17 mouse cellular contexts compared by ENCODE assay signal in genomic region chr7:46380625-46381024, GRCm38 (mm10). TPM values are rescaled to one million over a fixed set of nuclear protein-coding genes. Genes with fewer than 3 reads are reported as not detected.
DNase-seq lines count a peak whose midpoint lies in the region; ATAC-seq and TF ChIP-seq lines count a peak whose summit lies in the region.
"Had no signal": no experiment of that assay in that cellular context is flagged by ENCODE, and none has a peak within 500 bp of the region (broad histone marks: within the 10 kb centered on the region; RNA-seq: fewer than 3 reads in every experiment).

No protein-coding gene starts in this region.

- no peak for TF ChIP-seq POLR2A in heart, adult 2 months (IDR thresholded peaks at IDR 0.05; ENCODE audit: insufficient read depth, low read depth, low read length)
- no peak for TF ChIP-seq POLR2A in lung, adult 2 months (IDR thresholded peaks at IDR 0.05; ENCODE audit: borderline replicate concordance, extremely low read depth, low read depth, low read length)

- TF ChIP-seq EP300 in heart, adult 2 months (IDR thresholded peaks at IDR 0.05; ENCODE audit: insufficient read depth, low read depth, low read length), result no peak
- TF ChIP-seq EP300 in lung, postnatal 0 days (IDR thresholded peaks at IDR 0.05), result no peak

- H3K4me3 ChIP-seq in heart, adult 2 months, result no peak overlapping the region
- no peak overlapping the region for H3K4me3 ChIP-seq in heart, embryonic 12.5 days
- no peak overlapping the region for H3K4me3 ChIP-seq in lung, postnatal 0 days (ENCODE audit: low read depth, low read length)
- H3K4me3 ChIP-seq in lung, adult 2 months (replicated peaks; ENCODE audit: extremely low read depth, low read depth, low read length), result no peak overlapping the region
- no peak overlapping the region for H3K4me3 ChIP-seq in forebrain, embryonic 11.5 days (ENCODE audit: low read depth, low read length)
- H3K4me3 ChIP-seq: embryonic facial prominence, embryonic 15.5 days; limb, embryonic 12.5 days had no signal

- intact Hi-C loops in heart, adult 2 months (cut with DNase I), result no loop called here

- H3K9ac ChIP-seq in heart, adult 2 months (ENCODE audit: low read depth, low read length), result no peak overlapping the region
- no peak overlapping the region for H3K9ac ChIP-seq in heart, embryonic 12.5 days
- no peak overlapping the region for H3K9ac ChIP-seq in lung, postnatal 0 days (replicated peaks; ENCODE audit: low read depth)
- H3K9ac ChIP-seq in forebrain, embryonic 11.5 days (ENCODE audit: low read length), result no peak overlapping the region
- H3K9ac ChIP-seq: embryonic facial prominence, embryonic 15.5 days; limb, embryonic 12.5 days had no signal

- 58% methylated on average over 9 of the region's 9 CpGs for WGBS in heart, adult 2 months
- WGBS in heart, embryonic 12.5 days, result 65% methylated on average over 9 of the region's 9 CpGs
- WGBS in lung, postnatal 0 days, result 59% methylated on average over 9 of the region's 9 CpGs
- WGBS in lung, adult 2 months, result 58% methylated on average over 9 of the region's 9 CpGs
- 68% methylated on average over 9 of the region's 9 CpGs for WGBS in forebrain, embryonic 11.5 days

- no peak for ATAC-seq in heart, embryonic 12.5 days (ENCODE audit: insufficient number of reproducible peaks, low FRiP score)
- ATAC-seq in lung, postnatal 0 days, result no peak
- ATAC-seq in forebrain, embryonic 11.5 days (replicated peaks; ENCODE audit: low FRiP score), result no peak
- ATAC-seq: forebrain, embryonic 16.5 days; hindbrain, embryonic 16.5 days had no signal

- peak; percentile 45 to 56 for DNase-seq in cerebellum, adult 18-20 months
- DNase-seq in cerebellum, adult 11 months, result no peak
- DNase-seq in heart, adult 2 months, result no peak
- DNase-seq in lung, postnatal 0 days (ENCODE audit: low spot score), result no peak
- no peak for DNase-seq in lung, adult 2 months
- DNase-seq in cerebellum, postnatal 36 days, result peak; percentile 39 to 53
- no peak for DNase-seq in forebrain, embryonic 11.5 days (ENCODE audit: low spot score)
- DNase-seq: layer of hippocampus, postnatal 36 days; lung, postnatal 10 days; thymus, adult 18-20 months had no signal

- no peaks in the 10 kb centered on the region for H3K4me1 ChIP-seq in heart, adult 2 months (ENCODE audit: control insufficient read depth, insufficient read depth, low read length)
- H3K4me1 ChIP-seq in heart, embryonic 12.5 days (replicated peaks), result peaks cover 14% of the 10 kb centered on the region
- no peaks in the 10 kb centered on the region for H3K4me1 ChIP-seq in lung, postnatal 0 days (ENCODE audit: insufficient read depth, low read depth, low read length)
- no peaks in the 10 kb centered on the region for H3K4me1 ChIP-seq in lung, adult 2 months (ENCODE audit: control insufficient read depth, insufficient read depth, low read length)
- H3K4me1 ChIP-seq in forebrain, embryonic 11.5 days (replicated peaks; ENCODE audit: control insufficient read depth, insufficient read depth, low read length), result peaks cover 12% of the 10 kb centered on the region; the same call in 1 of the 2 replicates

- H3K79me2 ChIP-seq in heart, adult 2 months (replicated peaks; ENCODE audit: control insufficient read depth, insufficient read depth, low read length), result no peaks in the 10 kb centered on the region

- H3K27ac ChIP-seq in heart, adult 2 months, result no peak overlapping the region
- H3K27ac ChIP-seq in heart, embryonic 12.5 days (ENCODE audit: poor library complexity, severe bottlenecking), result no peak overlapping the region
- H3K27ac ChIP-seq in lung, postnatal 0 days (ENCODE audit: low read length), result no peak overlapping the region
- no peak overlapping the region for H3K27ac ChIP-seq in forebrain, embryonic 11.5 days (ENCODE audit: low read depth, low read length)
- H3K27ac ChIP-seq: embryonic facial prominence, embryonic 15.5 days; limb, embryonic 12.5 days had no signal

- H3K36me3 ChIP-seq in heart, adult 2 months (ENCODE audit: control insufficient read depth, insufficient read depth, low read length), result no peaks in the 10 kb centered on the region
- H3K36me3 ChIP-seq in heart, embryonic 12.5 days, result no peaks in the 10 kb centered on the region
- no peaks in the 10 kb centered on the region for H3K36me3 ChIP-seq in lung, postnatal 0 days (ENCODE audit: insufficient read depth, low read length)
- no peaks in the 10 kb centered on the region for H3K36me3 ChIP-seq in forebrain, embryonic 11.5 days (ENCODE audit: control insufficient read depth, insufficient read depth, low read length)
- H3K36me3 ChIP-seq: embryonic facial prominence, embryonic 15.5 days; G1E; limb, embryonic 12.5 days had no signal

- no peaks in the 10 kb centered on the region for H3K9me3 ChIP-seq in heart, embryonic 12.5 days (replicated peaks)
- H3K9me3 ChIP-seq in lung, postnatal 0 days (ENCODE audit: low read length), result no peaks in the 10 kb centered on the region
- no peaks in the 10 kb centered on the region for H3K9me3 ChIP-seq in forebrain, embryonic 11.5 days (ENCODE audit: control insufficient read depth, low read length)
- H3K9me3 ChIP-seq: embryonic facial prominence, embryonic 15.5 days; G1E; limb, embryonic 12.5 days had no signal

- peak; percentile 32 for TF ChIP-seq CTCF in heart, adult 2 months (IDR thresholded peaks at IDR 0.05)
- peak; percentile 18 for TF ChIP-seq CTCF in lung, postnatal 0 days (IDR thresholded peaks at IDR 0.05)
- no peak for TF ChIP-seq CTCF in lung, adult 2 months (IDR thresholded peaks at IDR 0.05; ENCODE audit: insufficient read depth, low read length)

- H3K27me3 ChIP-seq in heart, adult 2 months (ENCODE audit: control insufficient read depth, insufficient read depth, low read length), result peaks cover 6% of the 10 kb centered on the region
- peaks cover 71% of the 10 kb centered on the region for H3K27me3 ChIP-seq in heart, embryonic 12.5 days (replicated peaks)
- H3K27me3 ChIP-seq in lung, postnatal 0 days (replicated peaks; ENCODE audit: insufficient read depth, low read length), result peaks cover 33% of the 10 kb centered on the region
- H3K27me3 ChIP-seq in forebrain, embryonic 11.5 days (ENCODE audit: control insufficient read depth, insufficient read depth, low read length), result peaks cover 37% of the 10 kb centered on the region

- H3K4me2 ChIP-seq in heart, embryonic 12.5 days, result no peak overlapping the region
- no peak overlapping the region for H3K4me2 ChIP-seq in lung, postnatal 0 days (replicated peaks; ENCODE audit: low read depth, low read length)
- no peak overlapping the region for H3K4me2 ChIP-seq in forebrain, embryonic 11.5 days (ENCODE audit: low read depth, low read length, severe bottlenecking)
- H3K4me2 ChIP-seq: embryonic facial prominence, embryonic 15.5 days; limb, embryonic 12.5 days had no signal

RNA-seq across cellular contexts. Expression of gene Myod1, which starts 4.4 kb away (rescaled TPM):
- not detected for total RNA-seq in heart, adult 2 months (2021)
- polyA plus RNA-seq in heart, adult 2 months (2012; rRNA removed), result not detected in 2 replicates
- 0.30 and 0.50 TPM in 2 replicates for polyA plus RNA-seq in heart, embryonic 12.5 days (2016; fragmentation: Nextera tagmentation; extraction: Ambion mirVana)
- not detected in 2 replicates for polyA plus RNA-seq in lung, postnatal 0 days (2015; fragmentation: Nextera tagmentation; extraction: Ambion mirVana)
- polyA plus RNA-seq in lung, adult 2 months (2012; rRNA removed), result 1.1 TPM in 1 of 2 replicates, not detected in the other
- polyA plus RNA-seq in forebrain, embryonic 11.5 days (2014; fragmentation: Nextera tagmentation; extraction: Ambion mirVana), result not detected in 2 replicates
- total RNA-seq: layer of hippocampus, postnatal 36 days had no signal
- polyA plus RNA-seq: G1E had no signal

RNA-seq across cellular contexts. Expression of gene Kcnc1, which starts 15.7 kb away (rescaled TPM):
- under 1 TPM; 0.09 to 0.21 TPM for total RNA-seq in heart, adult 2 months (2021)
- 0.10 and 0.41 TPM in 2 replicates for polyA plus RNA-seq in heart, adult 2 months (2012; rRNA removed)
- 0.23 TPM in 1 of 2 replicates, not detected in the other for polyA plus RNA-seq in heart, embryonic 12.5 days (2016; fragmentation: Nextera tagmentation; extraction: Ambion mirVana)
- 0.06 and 0.07 TPM in 2 replicates for polyA plus RNA-seq in lung, postnatal 0 days (2015; fragmentation: Nextera tagmentation; extraction: Ambion mirVana)
- polyA plus RNA-seq in lung, adult 2 months (2012; rRNA removed), result 0.32 and 0.40 TPM in 2 replicates
- polyA plus RNA-seq in forebrain, embryonic 11.5 days (2014; fragmentation: Nextera tagmentation; extraction: Ambion mirVana), result 0.92 and 1.0 TPM in 2 replicates
- polyA plus RNA-seq: G1E; heart, embryonic 16.5 days had no signal

Comparison
In these comparisons a context has a peak if more than half of its experiments do, and no peak if none do; other contexts are left out.
1. DNase-seq: peak in cerebellum, adult 18-20 months (2 of 2) and cerebellum, postnatal 36 days (2 of 2); none in cerebellum, adult 11 months (single experiment), heart, adult 2 months (0 of 2), lung, postnatal 0 days (single experiment), lung, adult 2 months (single experiment) and forebrain, embryonic 11.5 days (single experiment).